Mouse (Mus musculus): Measurements from ENCODE around the gene Card14. TPM values are rescaled to one million over a fixed set of nuclear protein-coding genes. Genes with fewer than 3 reads are reported as not detected.

Gene Card14
- polyA plus RNA-seq, 1 experiment from 2014 or later = 0.35 TPM

GRCm38 (mm10) chr11:119394210-119394609, 86.6 kb downstream of the Card14 start:
- Histone ChIP-seq H3K9ac (ENCODE audit: low read length) (no peak overlapping the region), H3K27ac (ENCODE audit: low read length) (no peak overlapping the region), H3K4me3 (ENCODE audit: low read length) (peak overlapping the region; percentile 67; the same call in 1 of the 2 replicates), H3K9me3 (replicated peaks; ENCODE audit: control insufficient read depth, low read length) (no peaks in the 10 kb centered on the region), H3K27me3 (ENCODE audit: control insufficient read depth, insufficient read depth, low read length) (no peaks in the 10 kb centered on the region), H3K4me2 (ENCODE audit: low read depth, low read length) (peak overlapping the region; percentile 72), H3K36me3 (ENCODE audit: control insufficient read depth, insufficient read depth) (no peaks in the 10 kb centered on the region), H3K4me1 (ENCODE audit: control insufficient read depth, insufficient read depth, low read length) (peaks cover 30% of the 10 kb centered on the region)
- ATAC-seq (replicated peaks; ENCODE audit: extremely low read depth, insufficient read depth, low FRiP score) = no peak
- 66% methylated on average over 6 of the region's 6 CpGs for WGBS

MicroRNA genes within 50 kb of the gene (microRNA counts, 519-probe panel; counts per million panel counts)
- microRNA mmu-miR-1932 = not detected

Small RNA genes within 50 kb of the gene (microRNA-seq; reads per million reads assigned to microRNA genes)
- 2.0 reads per million, percentile 4 among the genes with 10 or more reads in this experiment for gene Mir1932

Other genes with a start within 250 kb of the Card14 start
- 11.5 and 12.6 TPM in 2 replicates for gene Cbx4, start 221.5 kb upstream of the Card14 start, polyA plus RNA-seq (2015; fragmentation: Nextera tagmentation; extraction: Ambion mirVana)
- gene Tbc1d16, start 79.3 kb upstream of the Card14 start, polyA plus RNA-seq (2015; fragmentation: Nextera tagmentation; extraction: Ambion mirVana) = 15.6 and 19.1 TPM in 2 replicates
- 2.9 and 3.1 TPM in 2 replicates for gene Ccdc40, start 79.2 kb upstream of the Card14 start, polyA plus RNA-seq (2015; fragmentation: Nextera tagmentation; extraction: Ambion mirVana)
- 92.3 and 95.9 TPM in 2 replicates for gene Gaa, start 39.9 kb upstream of the Card14 start, polyA plus RNA-seq (2015; fragmentation: Nextera tagmentation; extraction: Ambion mirVana)
- gene Eif4a3, start 7.7 kb upstream of the Card14 start, polyA plus RNA-seq (2015; fragmentation: Nextera tagmentation; extraction: Ambion mirVana) = 248 and 252 TPM in 2 replicates
- 4.7 and 6.1 TPM in 2 replicates for gene Sgsh, start 47.8 kb downstream of the Card14 start, polyA plus RNA-seq (2015; fragmentation: Nextera tagmentation; extraction: Ambion mirVana)
- gene Slc26a11, start 47.8 kb downstream of the Card14 start, polyA plus RNA-seq (2015; fragmentation: Nextera tagmentation; extraction: Ambion mirVana) = 10.2 TPM in 2 replicates
- gene Rnf213, start 85.3 kb downstream of the Card14 start, polyA plus RNA-seq (2015; fragmentation: Nextera tagmentation; extraction: Ambion mirVana) = 6.7 and 7.6 TPM in 2 replicates
- gene Endov, start 183.6 kb downstream of the Card14 start, polyA plus RNA-seq (2015; fragmentation: Nextera tagmentation; extraction: Ambion mirVana) = 9.6 and 11.1 TPM in 2 replicates
- 0.69 and 0.74 TPM in 2 replicates for gene Nptx1, start 240.0 kb downstream of the Card14 start, polyA plus RNA-seq (2015; fragmentation: Nextera tagmentation; extraction: Ambion mirVana)